Mouse (Mus musculus) T-helper 17 cell (primary cell): ENCODE measurements around the gene Tbc1d22b.

Source experiments
- in situ Hi-C, 2 experiments: fragments of 300-600 bp; cut with MboI, MseI; formaldehyde crosslinking; loops; 1 replicate in 1 of 2; 2 replicates in 1 of 2; pipeline ENCODE4 v1.15.1; 2025; ENCODE audit warnings: high pct_unique_total_duplicates in 2 of 2

The Tbc1d22b gene

GRCm38 (mm10) chr17:29640971-29641370 lies 91.4 kb downstream of the Tbc1d22b start:
- in situ Hi-C loops, result no loop called here

DNA sequence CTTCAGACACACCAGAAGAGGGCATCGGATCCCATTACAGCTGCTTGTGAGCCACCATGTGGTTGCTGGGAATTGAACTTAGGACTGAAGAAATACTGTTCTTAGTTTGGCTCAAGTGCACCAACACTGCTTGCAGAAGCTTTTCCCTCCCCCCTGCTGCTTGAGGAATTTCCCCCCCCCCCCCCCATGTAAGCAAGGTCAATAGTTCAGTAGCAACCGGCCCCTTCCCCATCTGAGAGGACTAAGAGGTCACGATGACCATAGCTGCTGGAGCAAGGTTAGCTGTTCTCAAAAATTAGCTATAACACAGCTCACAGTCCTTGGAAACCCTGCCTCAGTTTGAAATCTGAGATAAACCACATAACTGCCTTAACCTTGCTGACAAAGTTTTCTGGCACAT lies 92.6 kb downstream of the Tbc1d22b start:
- in situ Hi-C loops, result no loop called here
